ENCODE assay signal across 14 mouse cellular contexts in the genomic region with DNA sequence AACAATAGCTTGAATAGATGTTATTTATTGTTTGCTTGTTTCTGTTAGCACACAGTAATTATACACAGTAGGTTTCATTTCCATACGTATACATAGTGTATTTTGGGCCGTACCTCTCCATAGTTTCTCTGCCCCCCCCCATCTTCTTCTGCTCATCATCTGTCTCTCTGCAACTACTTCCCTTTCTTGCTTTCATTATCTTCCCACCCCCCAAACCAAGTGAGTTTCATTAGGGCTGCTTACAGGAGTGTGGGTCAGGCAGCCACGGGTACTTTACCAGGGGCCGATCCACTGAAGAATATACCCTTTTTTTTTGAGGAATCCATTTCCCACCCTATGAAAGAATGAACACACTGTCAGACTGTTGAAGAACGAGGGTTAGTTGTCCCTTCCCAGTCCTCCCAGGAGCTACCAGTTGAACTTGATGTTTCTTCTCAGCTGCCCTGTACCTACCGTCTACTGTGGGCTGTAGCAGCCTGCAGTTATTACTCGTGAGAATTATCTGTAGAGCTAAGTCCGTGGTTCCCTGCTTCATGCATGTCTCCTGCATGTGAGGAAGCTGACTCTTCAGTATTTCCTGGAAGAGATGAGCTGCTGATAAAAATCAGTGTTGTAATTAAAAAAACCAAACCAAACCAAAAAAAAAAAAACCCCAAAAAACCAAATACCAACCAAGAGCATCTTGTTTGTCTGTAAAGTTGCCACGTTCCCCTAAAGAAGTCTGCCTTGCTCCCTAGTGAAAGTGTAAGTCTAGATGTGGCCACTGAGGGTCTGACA. TPM values are rescaled to one million over a fixed set of nuclear protein-coding genes. Genes with fewer than 3 reads are reported as not detected.
A peak's percentile ranks its signal among the peaks of the same experiment; 100 is the strongest.
DNase-seq lines count a peak whose midpoint lies in the region; ATAC-seq and TF ChIP-seq lines count a peak whose summit lies in the region.
"Had no signal": no experiment of that assay in that cellular context is flagged by ENCODE, and none has a peak within 500 bp of the region (broad histone marks: within the 10 kb centered on the region; RNA-seq: fewer than 3 reads in every experiment).

No protein-coding gene starts in this region.

- H3K9me3 ChIP-seq in kidney, embryonic 16.5 days (ENCODE audit: low read length): no peaks in the 10 kb centered on the region
- no peaks in the 10 kb centered on the region for H3K9me3 ChIP-seq in liver, embryonic 11.5 days (ENCODE audit: control insufficient read depth, low read length)
- no peaks in the 10 kb centered on the region for H3K9me3 ChIP-seq in midbrain, postnatal 0 days (ENCODE audit: low read length)
- H3K9me3 ChIP-seq: limb, embryonic 15.5 days had no signal

- no peak overlapping the region for H3K4me3 ChIP-seq in kidney, embryonic 16.5 days (ENCODE audit: low read length)
- no peak overlapping the region for H3K4me3 ChIP-seq in kidney, adult 2 months (ENCODE audit: insufficient read depth, low read depth, low read length)
- no peak overlapping the region for H3K4me3 ChIP-seq in liver, embryonic 11.5 days (ENCODE audit: low read depth, low read length)
- no peak overlapping the region for H3K4me3 ChIP-seq in midbrain, postnatal 0 days (ENCODE audit: low read depth, low read length)
- H3K4me3 ChIP-seq in left cerebral cortex, adult 2 months: no peak overlapping the region
- H3K4me3 ChIP-seq: limb, embryonic 15.5 days had no signal

- no peaks in the 10 kb centered on the region for H3K27me3 ChIP-seq in kidney, embryonic 16.5 days (ENCODE audit: insufficient read depth, low read length)
- H3K27me3 ChIP-seq in kidney, adult 2 months (replicated peaks; ENCODE audit: control insufficient read depth, insufficient read depth, low read length): no peaks in the 10 kb centered on the region
- no peaks in the 10 kb centered on the region for H3K27me3 ChIP-seq in liver, embryonic 11.5 days (replicated peaks; ENCODE audit: control insufficient read depth, insufficient read depth, low read length)
- H3K27me3 ChIP-seq in midbrain, postnatal 0 days (ENCODE audit: insufficient read depth, low read length): no peaks in the 10 kb centered on the region
- H3K27me3 ChIP-seq: limb, embryonic 15.5 days had no signal

- no peak for ATAC-seq in kidney, embryonic 16.5 days (ENCODE audit: low FRiP score, low TSS enrichment)
- ATAC-seq in CD4-positive, CD25-positive, alpha-beta regulatory T cell, adult 4 months: peak; percentile 44
- ATAC-seq in liver, embryonic 11.5 days (replicated peaks; ENCODE audit: low FRiP score): no peak
- 0 out of 2 replicates have a peak, but pooled peaks have one; percentile 1 for ATAC-seq in monocyte, adult 5-6 weeks (replicated peaks; ENCODE audit: insufficient number of reproducible peaks, low FRiP score, low TSS enrichment, poor library complexity, severe bottlenecking)
- ATAC-seq in midbrain, postnatal 0 days (ENCODE audit: low FRiP score): no peak
- ATAC-seq: hindbrain, embryonic 16.5 days had no signal

- intact Hi-C loops in left cerebral cortex, adult 2 months (cut with DNase I): no loop called here

- no peak overlapping the region for H3K27ac ChIP-seq in kidney, embryonic 16.5 days (ENCODE audit: low read length)
- no peak overlapping the region for H3K27ac ChIP-seq in kidney, adult 2 months (ENCODE audit: insufficient read depth, low read depth, low read length)
- no peak overlapping the region for H3K27ac ChIP-seq in liver, embryonic 11.5 days (ENCODE audit: low read depth, low read length)
- no peak overlapping the region for H3K27ac ChIP-seq in midbrain, postnatal 0 days (ENCODE audit: low read depth, low read length)
- H3K27ac ChIP-seq in left cerebral cortex, adult 2 months: no peak overlapping the region
- H3K27ac ChIP-seq: limb, embryonic 15.5 days had no signal

- DNase-seq in kidney, adult 2 months: no peak
- DNase-seq in liver, embryonic 11.5 days (ENCODE audit: low spot score): no peak
- DNase-seq in spleen, postnatal 14 days (ENCODE audit: low spot score in 2 of 2): no peak
- DNase-seq in midbrain, postnatal 0 days (ENCODE audit: low spot score): no peak
- DNase-seq in left cerebral cortex, adult 2 months (ENCODE audit: extremely low spot score in 1 of 2, low spot score in 2 of 2): no peak
- DNase-seq: adrenal gland, postnatal 25 days; cerebellum, adult 11 months; kidney, postnatal 36 days; right cerebral cortex, adult 18-20 months had no signal

- H3K9ac ChIP-seq in kidney, embryonic 16.5 days (replicated peaks; ENCODE audit: low read length): no peak overlapping the region
- H3K9ac ChIP-seq in liver, embryonic 11.5 days (ENCODE audit: low read depth, low read length): no peak overlapping the region
- H3K9ac ChIP-seq in midbrain, postnatal 0 days (replicated peaks; ENCODE audit: low read length, poor library complexity, severe bottlenecking): no peak overlapping the region
- H3K9ac ChIP-seq: limb, embryonic 15.5 days had no signal

- H3K36me3 ChIP-seq in kidney, embryonic 16.5 days (ENCODE audit: insufficient read depth, low read length): no peaks in the 10 kb centered on the region
- H3K36me3 ChIP-seq in kidney, adult 2 months (ENCODE audit: control insufficient read depth, insufficient read depth, low read length): no peaks in the 10 kb centered on the region
- H3K36me3 ChIP-seq in liver, embryonic 11.5 days (ENCODE audit: control insufficient read depth, insufficient read depth, low read length): no peaks in the 10 kb centered on the region
- no peaks in the 10 kb centered on the region for H3K36me3 ChIP-seq in midbrain, postnatal 0 days (ENCODE audit: insufficient read depth, low read length)
- H3K36me3 ChIP-seq: limb, embryonic 15.5 days had no signal

- no peak for TF ChIP-seq CTCF in kidney, adult 2 months (conservative IDR thresholded peaks at IDR 0.05; ENCODE audit: insufficient read depth, insufficient read length, low read depth, low read length)
- no peak for TF ChIP-seq CTCF in midbrain, postnatal 0 days (IDR thresholded peaks at IDR 0.05)
- TF ChIP-seq CTCF in left cerebral cortex, adult 2 months (IDR thresholded peaks at IDR 0.05): no peak

- WGBS in kidney, embryonic 16.5 days: 73% methylated on average over 9 of the region's 9 CpGs
- 73% methylated on average over 9 of the region's 9 CpGs for WGBS in kidney, adult 2 months
- WGBS in liver, embryonic 11.5 days: 43% methylated on average over 9 of the region's 9 CpGs
- 84% methylated on average over 9 of the region's 9 CpGs for WGBS in midbrain, postnatal 0 days

- TF ChIP-seq POLR2A in kidney, adult 2 months (IDR thresholded peaks at IDR 0.05; ENCODE audit: low read depth, low read length): no peak

- H3K4me1 ChIP-seq in kidney, embryonic 16.5 days (ENCODE audit: insufficient read depth, low read length): peaks cover 63% of the 10 kb centered on the region
- H3K4me1 ChIP-seq in kidney, adult 2 months (ENCODE audit: control insufficient read depth, insufficient read depth, low read length): peaks cover 31% of the 10 kb centered on the region
- H3K4me1 ChIP-seq in liver, embryonic 11.5 days (replicated peaks; ENCODE audit: control insufficient read depth, insufficient read depth, low read length): peaks cover 54% of the 10 kb centered on the region
- H3K4me1 ChIP-seq in midbrain, postnatal 0 days (ENCODE audit: insufficient read depth, low read length): 0 out of 2 replicates have a peak, but pooled peaks cover 6% of the 10 kb centered on the region

- H3K4me2 ChIP-seq in kidney, embryonic 16.5 days (replicated peaks; ENCODE audit: low read depth, low read length): 0 out of 2 replicates have a peak overlapping the region, but pooled peaks have one; percentile 24
- peak overlapping the region; percentile 41 for H3K4me2 ChIP-seq in liver, embryonic 11.5 days
- no peak overlapping the region for H3K4me2 ChIP-seq in midbrain, postnatal 0 days (ENCODE audit: low read depth, low read length, poor library complexity, severe bottlenecking)
- H3K4me2 ChIP-seq: limb, embryonic 15.5 days had no signal

RNA-seq across cellular contexts. Expression of a gene that starts 9.8 kb away (rescaled TPM):
- polyA plus RNA-seq in kidney, embryonic 16.5 days (2015; fragmentation: Nextera tagmentation; extraction: Ambion mirVana): 12.6 and 13.5 TPM in 2 replicates
- polyA plus RNA-seq in kidney, adult 2 months (2012; rRNA removed): 16.3 and 22.6 TPM in 2 replicates
- polyA plus RNA-seq in CD4-positive, CD25-positive, alpha-beta regulatory T cell, adult 4 months (2017; shearing (Covaris generic)): 10 to 100 TPM in 1 of 2 experiments, 1 to 10 TPM in 1; 9.6 to 11.6 TPM
- 12.6 and 13.0 TPM in 2 replicates for polyA plus RNA-seq in liver, embryonic 11.5 days (2014; fragmentation: Nextera tagmentation; extraction: Ambion mirVana)
- 45.6 to 52.8 TPM (median 49.3 TPM) in 3 replicates for total RNA-seq in monocyte, adult 5-6 weeks (2017)
- total RNA-seq in midbrain, postnatal 0 days (2014; rRNA removed): 7.2 and 9.3 TPM in 2 replicates
- 2.0 and 2.9 TPM in 2 replicates for polyA plus RNA-seq in midbrain, postnatal 0 days (2015; fragmentation: Nextera tagmentation; extraction: Ambion mirVana)
- total RNA-seq in left cerebral cortex, adult 2 months (2021): 10 to 100 TPM; 18.7 to 19.3 TPM

Comparison
In these comparisons a context has a peak if more than half of its experiments do, and no peak if none do; other contexts are left out.
1. ATAC-seq: peak in CD4-positive, CD25-positive, alpha-beta regulatory T cell, adult 4 months (single experiment) and monocyte, adult 5-6 weeks (single experiment); none in kidney, embryonic 16.5 days (single experiment), liver, embryonic 11.5 days (single experiment) and midbrain, postnatal 0 days (single experiment).